Mouse (Mus musculus) megakaryocyte, embryonic 14.5 days (primary cell): ENCODE measurements around the gene Me3.

ENCODE experiments used
- FLI1 ChIP-seq: IDR thresholded peaks from 2 replicates; pipeline ENCODE4 v1.6.1; 2012; ENCODE audit warnings: low read length, inconsistent platforms, mixed read lengths
- GATA1 ChIP-seq: IDR thresholded peaks from 3 replicates; pipeline ENCODE4 v1.6.1; 2012; ENCODE audit warnings: mixed read lengths, low read length, inconsistent platforms, borderline replicate concordance

DNA sequence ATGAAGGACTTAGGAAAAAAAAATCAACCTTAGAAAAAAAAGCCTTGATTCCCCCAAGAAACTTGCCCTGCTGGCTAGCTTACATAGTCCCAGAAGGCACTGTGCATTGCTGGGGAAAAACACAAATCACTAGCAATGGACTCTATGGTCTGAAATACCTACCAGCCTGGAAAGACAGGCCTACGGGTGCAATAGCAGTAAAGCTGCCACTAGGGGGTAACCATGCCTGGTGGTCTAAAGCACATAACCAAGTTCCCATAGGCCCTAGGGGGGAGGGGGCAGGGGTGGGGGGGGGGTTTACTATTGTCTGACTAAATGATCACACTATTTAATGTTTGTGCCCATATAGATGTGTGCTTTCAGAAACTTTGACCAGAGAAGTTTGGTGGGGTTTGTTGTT lies 232.6 kb downstream of the Me3 start:
- TF ChIP-seq GATA1 (no peak), FLI1 (no peak)
